Mouse (Mus musculus) liver, embryonic 11.5 days (tissue): ENCODE measurements around the gene Fyb2. TPM values are rescaled to one million over a fixed set of nuclear protein-coding genes. Genes with fewer than 3 reads are reported as not detected.
"Not testable (repeated sequence)": the region's sequence is repeated elsewhere in the genome, so short reads cannot be mapped to it uniquely, and the experiment has no call there.

ENCODE experiments used
- ATAC-seq: fragments of 200-750 bp; cut with Nextera tagmentation; replicated peaks from 2 replicates; pipeline ENCODE4 v1.8.0; 2017; ENCODE audit warnings: moderate number of reproducible peaks, mild to moderate bottlenecking, moderate TSS enrichment, moderate library complexity; ENCODE audit not compliant: low FRiP score
- DNase-seq: peaks from one replicate; pipeline ENCODE4 v3.0.0-alpha.2; 2017; ENCODE audit warnings: low spot score
- H3K27ac ChIP-seq: fragments of 300-500 bp; sonication (generic); 2 replicates; pipeline ENCODE4 v1.5.1; 2014; ENCODE audit warnings: mild to moderate bottlenecking, low read depth, low read length, control low read depth
- H3K27me3 ChIP-seq: fragments of 300-500 bp; sonication (generic); replicated peaks from 2 replicates; pipeline ENCODE4 v1.6.1; 2014; ENCODE audit warnings: low read length, mixed read lengths; ENCODE audit not compliant: control insufficient read depth, insufficient read depth
- H3K36me3 ChIP-seq: fragments of 300-500 bp; sonication (generic); 2 replicates; pipeline ENCODE4 v1.6.1; 2014; ENCODE audit warnings: mild to moderate bottlenecking, low read length, moderate library complexity, mixed read lengths; ENCODE audit not compliant: control insufficient read depth, insufficient read depth
- H3K4me1 ChIP-seq: fragments of 300-500 bp; sonication (generic); replicated peaks from 2 replicates; pipeline ENCODE4 v1.6.1; 2014; ENCODE audit warnings: low read length, mixed read lengths; ENCODE audit not compliant: control insufficient read depth, insufficient read depth
- H3K4me2 ChIP-seq: fragments of 300-500 bp; sonication (generic); 2 replicates; pipeline ENCODE4 v1.6.1; 2014; ENCODE audit warnings: mild to moderate bottlenecking, control low read depth, moderate library complexity
- H3K4me3 ChIP-seq: fragments of 300-500 bp; sonication (generic); 2 replicates; pipeline ENCODE4 v1.5.1; 2014; ENCODE audit warnings: low read depth, low read length, control low read depth
- H3K9ac ChIP-seq: fragments of 300-500 bp; sonication (generic); 2 replicates; pipeline ENCODE4 v1.6.1; 2014; ENCODE audit warnings: low read depth, low read length, control low read depth
- H3K9me3 ChIP-seq: fragments of 300-500 bp; sonication (generic); 2 replicates; pipeline ENCODE4 v1.6.1; 2016; ENCODE audit warnings: low read length, inconsistent platforms, mixed read lengths; ENCODE audit not compliant: control insufficient read depth
- WGBS: fragments of 180-500 bp; shearing (Covaris S2); extraction: QIAGEN DNeasy Blood & Tissue Kit; methylation state at CpG from one replicate; pipeline ENCODE4 v1.1.7; 2014; 5-methylcytosine and 5-hydroxymethylcytosine counted together
- polyA plus RNA-seq: library from polyadenylated mRNA; unstranded; fragments of >200 nt; fragmentation: Nextera tagmentation; extraction: Ambion mirVana; gene quantifications from 2 replicates; pipeline ENCODE4 v1.2.1, GENCODE M21; 2014

Fyb2 gene
- polyA plus RNA-seq, 1 experiment from 2014 or later, result 0.10 TPM

- Histone ChIP-seq H3K9ac (no peak overlapping the region), H3K4me2 (no peak overlapping the region), H3K36me3 (no peaks in the 10 kb centered on the region), H3K9me3 (no peaks in the 10 kb centered on the region), H3K4me3 (no peak overlapping the region), H3K4me1 (no peaks in the 10 kb centered on the region; the same call in 1 of the 2 replicates), H3K27ac (no peak overlapping the region), H3K27me3 (no peaks in the 10 kb centered on the region)
- DNase-seq, result no peak
- 81% methylated on average over 7 of the region's 7 CpGs for WGBS
- ATAC-seq, result no peak
Observed at GRCm38 (mm10) chr4:104988709-104989108, 75.5 kb downstream of the Fyb2 start.

GRCm38 (mm10) chr4:104990016-104990415 lies 76.8 kb downstream of the Fyb2 start:
- Histone ChIP-seq H3K9ac (no peak overlapping the region), H3K4me3 (no peak overlapping the region), H3K9me3 (no peaks in the 10 kb centered on the region), H3K27me3 (no peaks in the 10 kb centered on the region), H3K4me2 (no peak overlapping the region), H3K36me3 (no peaks in the 10 kb centered on the region), H3K27ac (no peak overlapping the region), H3K4me1 (no peaks in the 10 kb centered on the region; the same call in 1 of the 2 replicates)
- WGBS, result 88% methylated on average over 6 of the region's 6 CpGs
- ATAC-seq (no peak), DNase-seq (no peak)

- no peak for ATAC-seq
- WGBS, result 83% methylated on average over 3 of the region's 3 CpGs
- no peaks in the 10 kb centered on the region for H3K9me3 ChIP-seq
Observed at GRCm38 (mm10) chr4:104990686-104991085, 77.4 kb downstream of the Fyb2 start.

GRCm38 (mm10) chr4:104992271-104992670 lies 79.0 kb downstream of the Fyb2 start:
- Histone ChIP-seq H3K27ac (no peak overlapping the region), H3K9me3 (no peaks in the 10 kb centered on the region), H3K9ac (no peak overlapping the region), H3K4me1 (no peaks in the 10 kb centered on the region; the same call in 1 of the 2 replicates), H3K4me3 (no peak overlapping the region), H3K36me3 (no peaks in the 10 kb centered on the region), H3K27me3 (no peaks in the 10 kb centered on the region), H3K4me2 (no peak overlapping the region)
- no peak for DNase-seq
- WGBS, result 86% methylated on average over 3 of the region's 3 CpGs
- no peak for ATAC-seq

More at GRCm38 (mm10) chr4:104990686-104991085, 77.4 kb downstream of the Fyb2 start:
- DNase-seq, result no peak
- H3K27me3 ChIP-seq, result no peaks in the 10 kb centered on the region
- no peak overlapping the region for H3K4me2 ChIP-seq
- H3K27ac ChIP-seq, result no peak overlapping the region
- no peak overlapping the region for H3K4me3 ChIP-seq
- H3K36me3 ChIP-seq, result no peaks in the 10 kb centered on the region
- H3K9ac ChIP-seq, result no peak overlapping the region
- no peaks in the 10 kb centered on the region; the same call in 1 of the 2 replicates for H3K4me1 ChIP-seq

- H3K4me3 ChIP-seq, result no peak overlapping the region
- ATAC-seq (0 out of 2 replicates have a peak, but pooled peaks have one; percentile 49), DNase-seq (no peak)
- H3K4me2 ChIP-seq, result no peak overlapping the region
- H3K9me3 ChIP-seq, result no peaks in the 10 kb centered on the region
- H3K27ac ChIP-seq, result no peak overlapping the region
- no peaks in the 10 kb centered on the region for H3K27me3 ChIP-seq
- WGBS, result 55% methylated on average over 10 of the region's 10 CpGs
- H3K9ac ChIP-seq, result no peak overlapping the region
- H3K4me1 ChIP-seq, result no peaks in the 10 kb centered on the region; the same call in 1 of the 2 replicates
- H3K36me3 ChIP-seq, result no peaks in the 10 kb centered on the region
Observed at GRCm38 (mm10) chr4:104993140-104993874, 80.1 kb downstream of the Fyb2 start.

- no peak overlapping the region for H3K4me2 ChIP-seq
- H3K4me3 ChIP-seq, result no peak overlapping the region
- H3K4me1 ChIP-seq, result no peaks in the 10 kb centered on the region
- no peaks in the 10 kb centered on the region for H3K9me3 ChIP-seq
- H3K36me3 ChIP-seq, result no peaks in the 10 kb centered on the region
- no peak overlapping the region for H3K27ac ChIP-seq
- H3K9ac ChIP-seq, result no peak overlapping the region
- no peaks in the 10 kb centered on the region for H3K27me3 ChIP-seq
- ATAC-seq, result no peak
- WGBS, result 78% methylated on average over 5 of the region's 5 CpGs
- DNase-seq, result no peak
Observed at GRCm38 (mm10) chr4:104999702-105000101, 86.4 kb downstream of the Fyb2 start.

GRCm38 (mm10) chr4:105001736-105002135 lies 88.5 kb downstream of the Fyb2 start:
- WGBS, result 62% methylated on average over 1 of the region's 1 CpGs
- Histone ChIP-seq H3K36me3 (no peaks in the 10 kb centered on the region), H3K27me3 (no peaks in the 10 kb centered on the region), H3K4me2 (no peak overlapping the region), H3K4me3 (no peak overlapping the region), H3K9me3 (no peaks in the 10 kb centered on the region), H3K27ac (no peak overlapping the region), H3K4me1 (no peaks in the 10 kb centered on the region), H3K9ac (no peak overlapping the region)
- ATAC-seq (no peak), DNase-seq (no peak)

- no peak overlapping the region for H3K27ac ChIP-seq
- no peak overlapping the region for H3K4me2 ChIP-seq
- no peak; the same call in 1 of the 2 replicates for ATAC-seq
- no peaks in the 10 kb centered on the region for H3K36me3 ChIP-seq
- no peak for DNase-seq
- no peaks in the 10 kb centered on the region for H3K9me3 ChIP-seq
- no peaks in the 10 kb centered on the region for H3K27me3 ChIP-seq
- H3K4me3 ChIP-seq, result no peak overlapping the region
- WGBS, result 58% methylated on average over 8 of the region's 8 CpGs
- no peaks in the 10 kb centered on the region for H3K4me1 ChIP-seq
- no peak overlapping the region for H3K9ac ChIP-seq
Observed at GRCm38 (mm10) chr4:105004135-105004534, 90.9 kb downstream of the Fyb2 start.

GRCm38 (mm10) chr4:105004649-105005048 lies 91.4 kb downstream of the Fyb2 start:
- not testable (repeated sequence) for ATAC-seq

More at GRCm38 (mm10) chr4:105004649-105005048, 91.4 kb downstream of the Fyb2 start:
- H3K4me2 ChIP-seq, DNase-seq, H3K4me3 ChIP-seq, H3K27me3 ChIP-seq, H3K9me3 ChIP-seq, H3K4me1 ChIP-seq, H3K9ac ChIP-seq, H3K36me3 ChIP-seq, H3K27ac ChIP-seq: not testable (repeated sequence)
- WGBS, result 84% methylated on average over 12 of the region's 12 CpGs
